Mouse (Mus musculus) kidney, postnatal 36 days (tissue): ENCODE results near the gene Gpalpp1.

Experiments
- DNase-seq, 2 experiments: peaks; one replicate each; pipeline ENCODE4 v3.0.0; 2021 to 2022; ENCODE audit warnings: mixed read lengths in 2 of 2

Gene Gpalpp1

GRCm38 (mm10) chr14:76110396-76111221 lies at the start of gene Gpalpp1, which contains the start of gene Nufip1:
Gpalpp1 (minus strand) TSS chr14:76110760.
Nufip1 (plus strand) TSS chr14:76110891.
- peak; percentile 91 to 95 for DNase-seq

GRCm38 (mm10) chr14:76158192-76158785 lies 47.7 kb upstream of the Gpalpp1 start:
- no peak for DNase-seq

- DNase-seq: no peak
Measured at GRCm38 (mm10) chr14:76153828-76154227, 43.3 kb upstream of the Gpalpp1 start.

GRCm38 (mm10) chr14:76153003-76153675 lies 42.6 kb upstream of the Gpalpp1 start:
- DNase-seq: peak in 1 of 2 experiments; percentile 23

GRCm38 (mm10) chr14:76152162-76153002 lies 41.8 kb upstream of the Gpalpp1 start:
- peak; percentile 92 to 93 for DNase-seq

- DNase-seq: no peak
Measured at GRCm38 (mm10) chr14:76151820-76152161, 41.2 kb upstream of the Gpalpp1 start.

- DNase-seq: no peak
Measured at GRCm38 (mm10) chr14:76151011-76151410, 40.5 kb upstream of the Gpalpp1 start.

- DNase-seq: no peak
Measured at GRCm38 (mm10) chr14:76150499-76150898, 39.9 kb upstream of the Gpalpp1 start.

- peak; percentile 87 to 90 for DNase-seq
Measured at GRCm38 (mm10) chr14:76149531-76150179, 39.1 kb upstream of the Gpalpp1 start.

GRCm38 (mm10) chr14:76148294-76148693 lies 37.7 kb upstream of the Gpalpp1 start:
- no peak for DNase-seq

- no peak for DNase-seq
Measured at GRCm38 (mm10) chr14:76147061-76147460, 36.5 kb upstream of the Gpalpp1 start.

- DNase-seq: no peak
Measured at GRCm38 (mm10) chr14:76145868-76146267, 35.3 kb upstream of the Gpalpp1 start.

- no peak for DNase-seq
Measured at GRCm38 (mm10) chr14:76145248-76145647, 34.7 kb upstream of the Gpalpp1 start.

- no peak for DNase-seq
Measured at GRCm38 (mm10) chr14:76134975-76135374, 24.4 kb upstream of the Gpalpp1 start.

- DNase-seq: no peak
Measured at GRCm38 (mm10) chr14:76128174-76128573, 17.6 kb upstream of the Gpalpp1 start.

- no peak for DNase-seq
Measured at GRCm38 (mm10) chr14:76127311-76127710, 16.8 kb upstream of the Gpalpp1 start.

- no peak for DNase-seq
Measured at GRCm38 (mm10) chr14:76122663-76123058, 12.1 kb upstream of the Gpalpp1 start.

GRCm38 (mm10) chr14:76121901-76122662 lies 11.5 kb upstream of the Gpalpp1 start:
- peak; percentile 22 to 64 for DNase-seq

- DNase-seq: no peak
Measured at GRCm38 (mm10) chr14:76120472-76120871, 9.9 kb upstream of the Gpalpp1 start.

GRCm38 (mm10) chr14:76118963-76119362 lies 8.4 kb upstream of the Gpalpp1 start:
- no peak for DNase-seq

- no peak for DNase-seq
Measured at GRCm38 (mm10) chr14:76115744-76116143, 5.2 kb upstream of the Gpalpp1 start.
